Mouse (Mus musculus) heart, postnatal 0 days (tissue): Measurements from ENCODE around the gene Rtp2. TPM values are rescaled to one million over a fixed set of nuclear protein-coding genes. Genes with fewer than 3 reads are reported as not detected.
A peak's percentile ranks its signal among the peaks of the same experiment; 100 is the strongest.

Source experiments
- ATAC-seq: fragments of 200-750 bp; cut with Nextera tagmentation; 2 replicates; pipeline ENCODE4 v1.8.0; 2017; ENCODE audit warnings: low read depth, moderate number of reproducible peaks, moderate library complexity; ENCODE audit not compliant: insufficient read depth
- DNase-seq: peaks from one replicate; pipeline ENCODE4 v3.0.0-alpha.2; 2016; ENCODE audit warnings: low spot score
- H3K27ac ChIP-seq: fragments of 300-500 bp; sonication (generic); 2 replicates; pipeline ENCODE4 v1.5.1; 2014; ENCODE audit warnings: low read depth, mild to moderate bottlenecking
- H3K27me3 ChIP-seq: fragments of 300-500 bp; sonication (generic); 2 replicates; pipeline ENCODE4 v1.6.1; 2014; ENCODE audit warnings: low read length, mixed read lengths; ENCODE audit not compliant: control insufficient read depth, insufficient read depth
- H3K36me3 ChIP-seq: fragments of 300-500 bp; sonication (generic); replicated peaks from 2 replicates; pipeline ENCODE4 v1.6.1; 2014; ENCODE audit warnings: low read length, mixed read lengths; ENCODE audit not compliant: control insufficient read depth, insufficient read depth
- H3K4me1 ChIP-seq: fragments of 300-500 bp; sonication (generic); 2 replicates; pipeline ENCODE4 v1.6.1; 2014; ENCODE audit warnings: antibody characterized with exemption; ENCODE audit not compliant: control insufficient read depth, insufficient read depth
- H3K4me2 ChIP-seq: fragments of 300-500 bp; sonication (generic); 2 replicates; pipeline ENCODE4 v1.6.1; 2014; ENCODE audit warnings: low read depth, mild to moderate bottlenecking, low read length, moderate library complexity
- H3K4me3 ChIP-seq: fragments of 300-500 bp; sonication (generic); 2 replicates; pipeline ENCODE4 v1.5.1; 2014; ENCODE audit warnings: low read depth, low read length
- H3K9ac ChIP-seq: fragments of 300-500 bp; sonication (generic); replicated peaks from 2 replicates; pipeline ENCODE4 v1.6.1; 2014; ENCODE audit warnings: low read depth, low read length, mixed read lengths
- H3K9me3 ChIP-seq: fragments of 300-500 bp; sonication (generic); replicated peaks from 2 replicates; pipeline ENCODE4 v1.6.1; 2016; ENCODE audit warnings: low read length; ENCODE audit not compliant: control insufficient read depth
- CTCF ChIP-seq: IDR thresholded peaks from 2 replicates; pipeline ENCODE4 v1.5.1; 2016; ENCODE audit warnings: antibody characterized with exemption, control low read depth, low read depth
- EP300 ChIP-seq: IDR thresholded peaks from 2 replicates; pipeline ENCODE4 v1.6.1; 2016; ENCODE audit warnings: antibody characterized with exemption, low read depth
- WGBS: fragments of 180-500 bp; shearing (Covaris S2); extraction: QIAGEN DNeasy Blood & Tissue Kit; methylation state at CpG from one replicate; pipeline ENCODE4 v1.1.7; 2014; 5-methylcytosine and 5-hydroxymethylcytosine counted together
- polyA plus RNA-seq: library from polyadenylated mRNA; unstranded; fragments of >200 nt; fragmentation: Nextera tagmentation; extraction: Ambion mirVana; gene quantifications from 2 replicates; pipeline ENCODE4 v1.2.1, GENCODE M21; 2015
- total RNA-seq: library from RNA; depleted of rRNA; stranded (reverse); fragments of >200 nt; gene quantifications from 2 replicates; pipeline ENCODE4 v1.2.3, GENCODE M21; 2014; ENCODE audit warnings: low replicate concordance; rRNA removed

Gene Rtp2
- total RNA-seq (not detected in 2 replicates), polyA plus RNA-seq (not detected in 2 replicates)

DNA sequence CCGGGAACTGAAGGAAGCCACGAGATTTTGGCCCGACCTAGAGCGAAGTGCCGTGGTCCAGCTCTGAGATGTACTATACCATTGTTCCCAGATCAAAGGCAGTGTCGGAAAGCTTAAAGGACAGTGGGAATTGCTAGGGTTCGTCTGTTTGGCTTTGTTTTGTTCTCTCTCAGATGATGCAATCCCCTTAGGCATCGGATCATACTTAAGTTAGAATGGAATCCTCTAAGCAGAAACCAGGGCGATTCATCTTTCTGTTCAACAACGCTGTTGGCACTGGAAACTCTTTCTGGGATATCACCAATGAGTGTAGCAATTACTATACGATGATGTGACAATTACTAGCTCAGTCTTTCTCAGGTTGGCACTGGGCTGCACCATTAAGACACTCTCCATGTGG is at the start of gene Rtp2:
Rtp2 (minus strand) TSS at position 101 of the 400 bp plus-strand sequence.
- WGBS, result 88% methylated on average over 11 of the region's 11 CpGs
- H3K9ac ChIP-seq, result no peak within 1 kb of the TSS
- H3K4me3 ChIP-seq, result peak within 1 kb of the TSS; percentile 10; the same call in 1 of the 2 replicates
- H3K36me3 ChIP-seq, result no peaks in the 10 kb centered on the region
- ATAC-seq, result no peak
- H3K4me2 ChIP-seq, result peak within 1 kb of the TSS; percentile 46; the same call in 1 of the 2 replicates
- no peak for TF ChIP-seq CTCF
- no peak for TF ChIP-seq EP300
- H3K9me3 ChIP-seq, result no peaks in the 10 kb centered on the region
- DNase-seq, result no peak
- no peak within 1 kb of the TSS for H3K27ac ChIP-seq
- no peaks in the 10 kb centered on the region for H3K4me1 ChIP-seq
- peaks cover 8% of the 10 kb centered on the region; the same call in 1 of the 2 replicates for H3K27me3 ChIP-seq

DNA sequence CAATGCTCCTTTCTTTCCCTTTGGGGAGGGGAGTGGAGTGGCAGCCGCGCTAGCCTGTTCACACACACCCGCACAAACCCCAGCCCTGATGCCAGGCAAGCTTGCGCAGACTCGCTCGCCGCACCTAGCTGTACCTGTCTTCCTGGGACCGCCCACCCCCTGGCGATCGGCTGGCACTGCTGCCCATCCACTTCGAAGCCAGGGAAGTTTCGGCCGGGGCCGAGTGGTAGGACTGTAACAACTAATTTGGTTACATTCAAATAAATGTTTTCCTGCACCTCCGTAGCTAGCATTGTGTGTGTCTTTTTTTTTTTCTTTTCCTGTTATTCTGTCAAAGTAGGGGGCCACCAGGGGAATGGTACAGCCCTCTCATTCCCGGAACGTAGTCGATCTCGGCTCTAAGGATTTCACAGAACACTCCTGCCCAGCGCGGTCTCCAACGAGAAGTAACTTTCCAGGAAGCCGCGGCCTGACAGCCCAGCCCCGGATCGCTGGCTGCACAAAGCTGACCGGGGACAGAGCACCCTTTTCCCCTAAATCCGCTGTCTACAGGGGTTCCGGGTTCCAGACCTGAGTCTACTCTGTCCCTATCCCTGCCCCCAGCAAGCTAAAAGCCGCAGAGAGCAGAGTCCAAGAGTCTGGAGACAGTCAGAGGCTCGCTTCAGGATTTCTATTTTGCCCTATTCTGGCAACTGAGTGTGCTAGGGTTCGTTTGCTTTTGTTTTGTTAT is 49.0 kb upstream of the Rtp2 start:
- WGBS, result 2% methylated on average over 30 of the region's 32 CpGs
- DNase-seq, result no peak
- H3K27ac ChIP-seq, result no peak overlapping the region

DNA sequence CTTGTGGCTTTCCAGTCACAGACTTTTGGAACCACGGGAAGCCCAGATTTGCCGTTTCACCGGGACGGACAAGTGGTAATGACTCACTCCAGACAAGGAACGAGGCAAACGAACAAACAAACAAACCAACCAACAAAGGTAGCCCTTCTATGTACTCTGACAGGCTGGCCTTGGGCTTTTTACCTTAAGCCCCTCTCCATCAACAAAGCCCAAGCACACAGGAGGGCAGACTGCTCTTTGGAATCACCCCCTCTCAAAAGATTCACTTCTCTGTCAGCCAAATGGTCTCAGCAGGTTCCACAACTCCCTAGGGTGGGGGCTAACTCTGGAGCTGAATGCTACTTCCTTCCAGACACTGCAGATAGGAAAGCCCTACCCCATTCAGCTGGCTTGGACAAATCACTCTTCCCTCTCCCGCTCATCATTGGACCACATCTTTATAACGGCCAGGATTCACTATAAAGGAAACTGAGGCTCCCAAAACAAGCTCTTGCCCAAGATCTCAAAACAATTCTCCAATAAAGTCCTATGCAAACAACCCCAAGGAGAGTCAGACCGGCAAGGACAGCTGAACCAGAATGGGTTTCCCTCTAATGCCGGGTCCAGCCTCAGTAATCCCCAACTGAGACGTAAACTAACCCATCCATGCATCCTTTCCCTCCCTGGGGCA is 48.1 kb upstream of the Rtp2 start:
- no peak for DNase-seq
- H3K27me3 ChIP-seq, result no peaks in the 10 kb centered on the region
- no peak for ATAC-seq
- WGBS, result 35% methylated on average over 11 of the region's 11 CpGs
- H3K9me3 ChIP-seq, result no peaks in the 10 kb centered on the region
- no peaks in the 10 kb centered on the region for H3K36me3 ChIP-seq
- no peak for TF ChIP-seq EP300
- TF ChIP-seq CTCF, result no peak
- peak overlapping the region; percentile 62 for H3K4me3 ChIP-seq
- H3K9ac ChIP-seq, result peak overlapping the region; percentile 58
- peaks cover 11% of the 10 kb centered on the region; the same call in 1 of the 2 replicates for H3K4me1 ChIP-seq
- no peak overlapping the region for H3K27ac ChIP-seq
- peak overlapping the region; percentile 97 for H3K4me2 ChIP-seq

More for the DNA sequence above, 49.0 kb upstream of the Rtp2 start:
- Histone ChIP-seq H3K4me2 (peak overlapping the region; percentile 97), H3K9me3 (no peaks in the 10 kb centered on the region), H3K4me3 (peak overlapping the region; percentile 62), H3K9ac (peak overlapping the region; percentile 58), H3K4me1 (peaks cover 19% of the 10 kb centered on the region), H3K36me3 (no peaks in the 10 kb centered on the region), H3K27me3 (no peaks in the 10 kb centered on the region)
- no peak for ATAC-seq
- TF ChIP-seq CTCF (no peak), EP300 (no peak)

DNA sequence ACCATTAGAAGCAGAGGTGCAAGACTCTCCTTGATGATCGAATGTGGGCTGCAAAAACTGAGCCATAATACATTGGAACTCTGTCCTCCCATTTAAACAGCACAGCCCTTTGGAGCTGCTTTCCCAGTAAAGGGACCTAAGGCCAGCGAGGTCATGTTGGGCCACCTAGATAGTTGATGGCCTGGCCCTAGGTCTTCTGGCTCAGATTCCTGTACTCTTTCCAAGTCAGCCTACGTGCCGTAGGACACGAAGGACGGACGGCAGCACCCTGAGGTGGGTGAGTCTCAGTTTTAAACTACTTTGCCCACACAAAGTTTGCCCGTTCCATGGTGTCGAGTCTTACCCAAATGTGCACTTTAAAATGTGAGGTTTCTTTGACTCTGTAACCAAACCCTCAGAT is 47.3 kb upstream of the Rtp2 start:
- Histone ChIP-seq H3K4me3 (no peak overlapping the region), H3K9me3 (no peaks in the 10 kb centered on the region), H3K36me3 (no peaks in the 10 kb centered on the region), H3K27ac (no peak overlapping the region), H3K4me1 (peaks cover 11% of the 10 kb centered on the region; the same call in 1 of the 2 replicates), H3K4me2 (no peak overlapping the region), H3K27me3 (no peaks in the 10 kb centered on the region), H3K9ac (no peak overlapping the region)
- DNase-seq (no peak), ATAC-seq (no peak)
- WGBS, result 80% methylated on average over 9 of the region's 9 CpGs
- TF ChIP-seq EP300 (no peak), CTCF (no peak)

DNA sequence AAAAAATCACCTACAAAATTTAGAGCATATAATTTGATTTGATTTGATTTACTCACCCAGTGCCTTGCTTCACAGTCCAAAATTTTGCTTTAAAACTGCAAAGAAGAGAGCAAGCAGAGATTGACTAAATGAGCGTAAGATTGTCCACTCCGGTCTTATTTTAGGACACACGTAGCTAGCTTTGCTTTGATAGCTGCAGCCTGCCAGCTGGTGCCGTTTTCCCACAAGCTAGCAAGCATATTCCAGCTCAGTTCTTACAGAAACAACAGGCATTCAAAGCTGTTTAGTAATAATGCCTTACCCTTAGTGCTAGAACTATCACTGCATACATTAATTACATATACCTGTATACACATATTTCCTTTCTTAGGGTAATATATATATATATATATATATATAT is 46.3 kb upstream of the Rtp2 start:
- H3K36me3 ChIP-seq, result no peaks in the 10 kb centered on the region
- DNase-seq, result no peak
- no peaks in the 10 kb centered on the region for H3K27me3 ChIP-seq
- no peak overlapping the region for H3K9ac ChIP-seq
- TF ChIP-seq CTCF (no peak), EP300 (no peak)
- H3K9me3 ChIP-seq, result no peaks in the 10 kb centered on the region
- WGBS, result 56% methylated on average over 4 of the region's 4 CpGs
- H3K27ac ChIP-seq, result no peak overlapping the region
- H3K4me3 ChIP-seq, result no peak overlapping the region
- ATAC-seq, result no peak
- H3K4me2 ChIP-seq, result no peak overlapping the region
- peaks cover 6% of the 10 kb centered on the region; the same call in 1 of the 2 replicates for H3K4me1 ChIP-seq
